Mouse (Mus musculus) embryonic facial prominence, embryonic 12.5 days (tissue): ENCODE results near the gene Usp15. TPM values are rescaled to one million over a fixed set of nuclear protein-coding genes. Genes with fewer than 3 reads are reported as not detected.
A peak's percentile ranks its signal among the peaks of the same experiment; 100 is the strongest.
"Not testable (repeated sequence)": the region's sequence is repeated elsewhere in the genome, so short reads cannot be mapped to it uniquely, and the experiment has no call there.

Experiments
- ATAC-seq: fragments of 200-750 bp; cut with Nextera tagmentation; 2 replicates; pipeline ENCODE4 v1.8.0; 2017; ENCODE audit not compliant: insufficient number of reproducible peaks, insufficient read depth, low FRiP score, low TSS enrichment
- H3K27ac ChIP-seq: fragments of 300-500 bp; sonication (generic); 2 replicates; pipeline ENCODE4 v1.5.1; 2016; ENCODE audit warnings: mild to moderate bottlenecking
- H3K27me3 ChIP-seq: fragments of 300-500 bp; sonication (generic); 2 replicates; pipeline ENCODE4 v1.6.1; 2016; ENCODE audit warnings: mild to moderate bottlenecking, moderate library complexity
- H3K36me3 ChIP-seq: fragments of 300-500 bp; sonication (generic); 2 replicates; pipeline ENCODE4 v1.6.1; 2016; ENCODE audit warnings: mild to moderate bottlenecking
- H3K4me1 ChIP-seq: fragments of 300-500 bp; sonication (generic); 2 replicates; pipeline ENCODE4 v1.6.1; 2016
- H3K4me2 ChIP-seq: fragments of 300-500 bp; sonication (generic); replicated peaks from 2 replicates; pipeline ENCODE4 v1.6.1; 2016; ENCODE audit warnings: mild to moderate bottlenecking, moderate library complexity
- H3K4me3 ChIP-seq: fragments of 300-500 bp; sonication (generic); 2 replicates; pipeline ENCODE4 v1.5.1; 2016; ENCODE audit warnings: mild to moderate bottlenecking
- H3K9ac ChIP-seq: fragments of 300-500 bp; sonication (generic); 2 replicates; pipeline ENCODE4 v1.6.1; 2016; ENCODE audit warnings: mild to moderate bottlenecking, moderate library complexity
- H3K9me3 ChIP-seq: fragments of 300-500 bp; sonication (generic); 2 replicates; pipeline ENCODE4 v1.6.1; 2016; ENCODE audit warnings: mild to moderate bottlenecking, moderate library complexity
- WGBS: fragments of 180-500 bp; shearing (Covaris S2); methylation state at CpG from one replicate; pipeline ENCODE4 v1.1.7; 2016; 5-methylcytosine and 5-hydroxymethylcytosine counted together
- polyA plus RNA-seq: library from polyadenylated mRNA; unstranded; fragments of >200 nt; fragmentation: Nextera tagmentation; extraction: Ambion mirVana; gene quantifications from 2 replicates; pipeline ENCODE4 v1.2.1, GENCODE M21; 2016

Gene Usp15
- 68.9 and 73.5 TPM in 2 replicates for polyA plus RNA-seq

- WGBS: under 1% methylated on average over 51 of the region's 66 CpGs
- H3K4me1 ChIP-seq: peaks cover 7% of the 10 kb centered on the region; the same call in 1 of the 2 replicates
- peak; percentile 90 for ATAC-seq
- no peaks in the 10 kb centered on the region for H3K27me3 ChIP-seq
- H3K4me3 ChIP-seq: peak within 1 kb of the TSS; percentile 93
- H3K36me3 ChIP-seq: no peaks in the 10 kb centered on the region
- no peaks in the 10 kb centered on the region for H3K9me3 ChIP-seq
- peak within 1 kb of the TSS; percentile 92 for H3K27ac ChIP-seq
- peak within 1 kb of the TSS; percentile 66 for H3K4me2 ChIP-seq
- peak within 1 kb of the TSS; percentile 86 for H3K9ac ChIP-seq
These were observed at the start of gene Usp15 for GRCm38 (mm10) chr10:123196835-123197559. TSS of gene Usp15 (minus strand) at chr10:123196995.

GRCm38 (mm10) chr10:123229420-123229819 is 32.6 kb upstream of the Usp15 start:
- Histone ChIP-seq H3K4me2 (no peak overlapping the region), H3K27me3 (no peaks in the 10 kb centered on the region), H3K27ac (no peak overlapping the region), H3K9me3 (no peaks in the 10 kb centered on the region), H3K4me3 (no peak overlapping the region), H3K4me1 (no peaks in the 10 kb centered on the region), H3K36me3 (no peaks in the 10 kb centered on the region), H3K9ac (no peak overlapping the region)
- WGBS: 90% methylated on average over 5 of the region's 5 CpGs
- ATAC-seq: no peak

GRCm38 (mm10) chr10:123222785-123223184 is 26.0 kb upstream of the Usp15 start:
- ATAC-seq: no peak
- H3K27me3 ChIP-seq: no peaks in the 10 kb centered on the region
- H3K27ac ChIP-seq: no peak overlapping the region
- H3K4me3 ChIP-seq: no peak overlapping the region
- WGBS: 89% methylated on average over 5 of the region's 5 CpGs
- no peaks in the 10 kb centered on the region for H3K9me3 ChIP-seq
- H3K4me1 ChIP-seq: no peaks in the 10 kb centered on the region
- H3K4me2 ChIP-seq: no peak overlapping the region
- no peaks in the 10 kb centered on the region for H3K36me3 ChIP-seq
- no peak overlapping the region for H3K9ac ChIP-seq

- Histone ChIP-seq H3K27ac (no peak overlapping the region), H3K27me3 (no peaks in the 10 kb centered on the region), H3K4me2 (no peak overlapping the region), H3K4me3 (no peak overlapping the region), H3K36me3 (no peaks in the 10 kb centered on the region), H3K9me3 (no peaks in the 10 kb centered on the region), H3K9ac (no peak overlapping the region), H3K4me1 (no peaks in the 10 kb centered on the region)
- WGBS: 69% methylated on average over 8 of the region's 8 CpGs
- ATAC-seq: no peak
These were observed 12.7 kb upstream of the Usp15 start for GRCm38 (mm10) chr10:123209517-123209916.

GRCm38 (mm10) chr10:123208336-123208735 is 11.5 kb upstream of the Usp15 start:
- Histone ChIP-seq H3K36me3 (no peaks in the 10 kb centered on the region), H3K9ac (no peak overlapping the region), H3K27me3 (no peaks in the 10 kb centered on the region), H3K27ac (no peak overlapping the region), H3K9me3 (no peaks in the 10 kb centered on the region), H3K4me2 (no peak overlapping the region), H3K4me3 (no peak overlapping the region), H3K4me1 (no peaks in the 10 kb centered on the region)
- 93% methylated on average over 9 of the region's 9 CpGs for WGBS
- no peak for ATAC-seq

GRCm38 (mm10) chr10:123206074-123206473 is 9.3 kb upstream of the Usp15 start:
- H3K27me3 ChIP-seq: no peaks in the 10 kb centered on the region
- H3K4me2 ChIP-seq: no peak overlapping the region
- H3K4me3 ChIP-seq: no peak overlapping the region
- no peak overlapping the region for H3K27ac ChIP-seq
- ATAC-seq: no peak
- no peaks in the 10 kb centered on the region for H3K4me1 ChIP-seq
- H3K9me3 ChIP-seq: no peaks in the 10 kb centered on the region
- H3K9ac ChIP-seq: no peak overlapping the region
- 84% methylated on average over 6 of the region's 6 CpGs for WGBS
- H3K36me3 ChIP-seq: no peaks in the 10 kb centered on the region

GRCm38 (mm10) chr10:123205364-123205763 is 8.6 kb upstream of the Usp15 start:
- not testable (repeated sequence) for H3K4me2 ChIP-seq, H3K27me3 ChIP-seq, H3K27ac ChIP-seq, ATAC-seq, H3K4me1 ChIP-seq, H3K36me3 ChIP-seq, H3K9me3 ChIP-seq, H3K4me3 ChIP-seq, H3K9ac ChIP-seq
- 95% methylated on average over 3 of the region's 3 CpGs for WGBS

GRCm38 (mm10) chr10:123201981-123202758 is 5.4 kb upstream of the Usp15 start:
- Histone ChIP-seq H3K4me3 (no peak overlapping the region), H3K27ac (no peak overlapping the region), H3K4me1 (no peaks in the 10 kb centered on the region), H3K27me3 (no peaks in the 10 kb centered on the region), H3K4me2 (no peak overlapping the region), H3K9ac (no peak overlapping the region), H3K9me3 (no peaks in the 10 kb centered on the region), H3K36me3 (no peaks in the 10 kb centered on the region)
- WGBS: 85% methylated on average over 23 of the region's 23 CpGs
- ATAC-seq: no peak

- no peak overlapping the region for H3K4me3 ChIP-seq
- H3K4me2 ChIP-seq: no peak overlapping the region
- no peak overlapping the region for H3K9ac ChIP-seq
- ATAC-seq: no peak
- no peaks in the 10 kb centered on the region for H3K27me3 ChIP-seq
- 88% methylated on average over 5 of the region's 5 CpGs for WGBS
- no peak overlapping the region for H3K27ac ChIP-seq
- H3K9me3 ChIP-seq: no peaks in the 10 kb centered on the region
- no peaks in the 10 kb centered on the region for H3K4me1 ChIP-seq
- H3K36me3 ChIP-seq: no peaks in the 10 kb centered on the region
These were observed 4.6 kb upstream of the Usp15 start for GRCm38 (mm10) chr10:123201436-123201835.

GRCm38 (mm10) chr10:123200996-123201395 is 4.2 kb upstream of the Usp15 start:
- 91% methylated on average over 5 of the region's 5 CpGs for WGBS
- Histone ChIP-seq H3K27ac (no peak overlapping the region), H3K4me1 (no peaks in the 10 kb centered on the region), H3K9me3 (no peaks in the 10 kb centered on the region), H3K36me3 (no peaks in the 10 kb centered on the region), H3K9ac (no peak overlapping the region), H3K4me2 (no peak overlapping the region), H3K4me3 (no peak overlapping the region), H3K27me3 (no peaks in the 10 kb centered on the region)
- ATAC-seq: no peak

- no peak for ATAC-seq
- Histone ChIP-seq H3K4me2 (no peak overlapping the region), H3K36me3 (no peaks in the 10 kb centered on the region), H3K27ac (no peak overlapping the region), H3K4me1 (peaks cover 3% of the 10 kb centered on the region; the same call in 1 of the 2 replicates), H3K27me3 (no peaks in the 10 kb centered on the region), H3K4me3 (no peak overlapping the region), H3K9me3 (no peaks in the 10 kb centered on the region), H3K9ac (no peak overlapping the region)
- 83% methylated on average over 8 of the region's 8 CpGs for WGBS
These were observed 3.5 kb upstream of the Usp15 start for GRCm38 (mm10) chr10:123200320-123200659.
